Mouse (Mus musculus) heart, postnatal 0 days (tissue): Measurements from ENCODE around the gene Pacs2. TPM values are rescaled to one million over a fixed set of nuclear protein-coding genes. Genes with fewer than 3 reads are reported as not detected.

Experiments
- ATAC-seq: fragments of 200-750 bp; cut with Nextera tagmentation; 2 replicates; pipeline ENCODE4 v1.8.0; 2017; ENCODE audit warnings: low read depth, moderate number of reproducible peaks, moderate library complexity; ENCODE audit not compliant: insufficient read depth
- DNase-seq: peaks from one replicate; pipeline ENCODE4 v3.0.0-alpha.2; 2016; ENCODE audit warnings: low spot score
- H3K27ac ChIP-seq: fragments of 300-500 bp; sonication (generic); 2 replicates; pipeline ENCODE4 v1.5.1; 2014; ENCODE audit warnings: low read depth, mild to moderate bottlenecking
- H3K27me3 ChIP-seq: fragments of 300-500 bp; sonication (generic); 2 replicates; pipeline ENCODE4 v1.6.1; 2014; ENCODE audit warnings: low read length, mixed read lengths; ENCODE audit not compliant: control insufficient read depth, insufficient read depth
- H3K36me3 ChIP-seq: fragments of 300-500 bp; sonication (generic); replicated peaks from 2 replicates; pipeline ENCODE4 v1.6.1; 2014; ENCODE audit warnings: low read length, mixed read lengths; ENCODE audit not compliant: control insufficient read depth, insufficient read depth
- H3K4me1 ChIP-seq: fragments of 300-500 bp; sonication (generic); 2 replicates; pipeline ENCODE4 v1.6.1; 2014; ENCODE audit warnings: antibody characterized with exemption; ENCODE audit not compliant: control insufficient read depth, insufficient read depth
- H3K4me2 ChIP-seq: fragments of 300-500 bp; sonication (generic); 2 replicates; pipeline ENCODE4 v1.6.1; 2014; ENCODE audit warnings: low read depth, mild to moderate bottlenecking, low read length, moderate library complexity
- H3K4me3 ChIP-seq: fragments of 300-500 bp; sonication (generic); 2 replicates; pipeline ENCODE4 v1.5.1; 2014; ENCODE audit warnings: low read depth, low read length
- H3K9ac ChIP-seq: fragments of 300-500 bp; sonication (generic); replicated peaks from 2 replicates; pipeline ENCODE4 v1.6.1; 2014; ENCODE audit warnings: low read depth, low read length, mixed read lengths
- H3K9me3 ChIP-seq: fragments of 300-500 bp; sonication (generic); replicated peaks from 2 replicates; pipeline ENCODE4 v1.6.1; 2016; ENCODE audit warnings: low read length; ENCODE audit not compliant: control insufficient read depth
- CTCF ChIP-seq: IDR thresholded peaks from 2 replicates; pipeline ENCODE4 v1.5.1; 2016; ENCODE audit warnings: antibody characterized with exemption, control low read depth, low read depth
- EP300 ChIP-seq: IDR thresholded peaks from 2 replicates; pipeline ENCODE4 v1.6.1; 2016; ENCODE audit warnings: antibody characterized with exemption, low read depth
- WGBS: fragments of 180-500 bp; shearing (Covaris S2); extraction: QIAGEN DNeasy Blood & Tissue Kit; methylation state at CpG from one replicate; pipeline ENCODE4 v1.1.7; 2014; 5-methylcytosine and 5-hydroxymethylcytosine counted together
- polyA plus RNA-seq: library from polyadenylated mRNA; unstranded; fragments of >200 nt; fragmentation: Nextera tagmentation; extraction: Ambion mirVana; gene quantifications from 2 replicates; pipeline ENCODE4 v1.2.1, GENCODE M21; 2015
- total RNA-seq: library from RNA; depleted of rRNA; stranded (reverse); fragments of >200 nt; gene quantifications from 2 replicates; pipeline ENCODE4 v1.2.3, GENCODE M21; 2014; ENCODE audit warnings: low replicate concordance

The Pacs2 gene
- total and polyA plus RNA-seq, 2 experiments from 2014 or later: 5.1 to 38.5 TPM

- 85% methylated on average over 6 of the region's 6 CpGs for WGBS
- Histone ChIP-seq H3K27ac (no peak overlapping the region), H3K4me3 (no peak overlapping the region), H3K27me3 (no peaks in the 10 kb centered on the region), H3K9ac (no peak overlapping the region), H3K4me1 (peaks cover 12% of the 10 kb centered on the region), H3K36me3 (peaks cover 48% of the 10 kb centered on the region), H3K4me2 (no peak overlapping the region), H3K9me3 (no peaks in the 10 kb centered on the region)
- ATAC-seq: no peak
- TF ChIP-seq CTCF: no peak
- no peak for TF ChIP-seq EP300
- DNase-seq: no peak
Measured at GRCm38 (mm10) chr12:113071321-113071720, 57.0 kb downstream of the Pacs2 start.

- DNase-seq (no peak), ATAC-seq (no peak)
- Histone ChIP-seq H3K4me1 (peaks cover 12% of the 10 kb centered on the region), H3K9me3 (no peaks in the 10 kb centered on the region), H3K36me3 (peaks cover 44% of the 10 kb centered on the region), H3K9ac (no peak overlapping the region), H3K27ac (no peak overlapping the region), H3K4me3 (no peak overlapping the region), H3K4me2 (no peak overlapping the region), H3K27me3 (no peaks in the 10 kb centered on the region)
- WGBS: 83% methylated on average over 6 of the region's 6 CpGs
- no peak for TF ChIP-seq EP300
- TF ChIP-seq CTCF: no peak
Measured at GRCm38 (mm10) chr12:113071827-113072226, 57.5 kb downstream of the Pacs2 start.

GRCm38 (mm10) chr12:113073420-113074328 lies 59.4 kb downstream of the Pacs2 start:
- H3K27ac ChIP-seq: peak overlapping the region; percentile 95
- H3K36me3 ChIP-seq: peaks cover 35% of the 10 kb centered on the region
- WGBS: 9% methylated on average over 15 of the region's 15 CpGs
- TF ChIP-seq EP300 (no peak), CTCF (peak; percentile 17)
- ATAC-seq (peak; percentile 11; the same call in 1 of the 2 replicates), DNase-seq (peak; percentile 8)
- H3K9ac ChIP-seq: peak overlapping the region; percentile 56
- H3K4me1 ChIP-seq: peaks cover 12% of the 10 kb centered on the region
- no peaks in the 10 kb centered on the region for H3K9me3 ChIP-seq
- peak overlapping the region; percentile 82 for H3K4me2 ChIP-seq
- no peaks in the 10 kb centered on the region for H3K27me3 ChIP-seq
- H3K4me3 ChIP-seq: peak overlapping the region; percentile 50

GRCm38 (mm10) chr12:113074329-113075062 lies 60.2 kb downstream of the Pacs2 start, which contains the start of gene Tex22:
Gene Tex22 (plus strand): TSS chr12:113074502.
- H3K4me1 ChIP-seq: peaks cover 12% of the 10 kb centered on the region
- TF ChIP-seq EP300: no peak
- TF ChIP-seq CTCF: 0 out of 2 replicates have a peak, but pooled peaks have one; percentile 0
- no peaks in the 10 kb centered on the region for H3K27me3 ChIP-seq
- peak within 1 kb of the TSS; percentile 95 for H3K27ac ChIP-seq
- peak within 1 kb of the TSS; percentile 50 for H3K4me3 ChIP-seq
- no peaks in the 10 kb centered on the region for H3K9me3 ChIP-seq
- H3K36me3 ChIP-seq: peaks cover 27% of the 10 kb centered on the region
- H3K9ac ChIP-seq: peak within 1 kb of the TSS; percentile 56
- peak within 1 kb of the TSS; percentile 82 for H3K4me2 ChIP-seq
- ATAC-seq: peak; percentile 93
- DNase-seq: peak; percentile 84
- WGBS: 4% methylated on average over 32 of the region's 32 CpGs

- 8% methylated on average over 10 of the region's 10 CpGs for WGBS
- no peaks in the 10 kb centered on the region for H3K27me3 ChIP-seq
- no peaks in the 10 kb centered on the region for H3K9me3 ChIP-seq
- ATAC-seq (peak; percentile 84), DNase-seq (peak; percentile 86)
- peaks cover 21% of the 10 kb centered on the region for H3K36me3 ChIP-seq
- peak overlapping the region; percentile 50 for H3K4me3 ChIP-seq
- peaks cover 12% of the 10 kb centered on the region for H3K4me1 ChIP-seq
- peak overlapping the region; percentile 95 for H3K27ac ChIP-seq
- no peak overlapping the region for H3K9ac ChIP-seq
- peak; percentile 95 for TF ChIP-seq CTCF
- no peak for TF ChIP-seq EP300
- H3K4me2 ChIP-seq: peak overlapping the region; percentile 82
Measured at GRCm38 (mm10) chr12:113075063-113075454, 60.8 kb downstream of the Pacs2 start.
